In genomic region chr1:194354332-194355120, GRCm38 (mm10) we compare ENCODE assay signal across 21 mouse cellular contexts.
A peak's percentile ranks its signal among the peaks of the same experiment; 100 is the strongest.
DNase-seq lines count a peak whose midpoint lies in the region; ATAC-seq lines count a peak whose summit lies in the region.
"Had no signal": no experiment of that assay in that cellular context is flagged by ENCODE, and none has a peak within 500 bp of the region (broad histone marks: within the 10 kb centered on the region; RNA-seq: fewer than 3 reads in every experiment).

No protein-coding gene starts in this region.

- 40% methylated on average over 1 of the region's 1 CpGs for WGBS in kidney, embryonic 15.5 days
- WGBS in neural tube, embryonic 15.5 days: 33% methylated on average over 1 of the region's 1 CpGs
- WGBS in limb, embryonic 10.5 days: 36% methylated on average over 1 of the region's 1 CpGs

- peak; percentile 94 for ATAC-seq in kidney, embryonic 15.5 days (replicated peaks; ENCODE audit: low FRiP score)
- ATAC-seq in neural tube, embryonic 15.5 days (ENCODE audit: low FRiP score): no peak
- ATAC-seq: activated CD4-positive, CD25-positive, alpha-beta regulatory T cell, adult 4 months; forebrain, postnatal 0 days had no signal

- H3K4me3 ChIP-seq in kidney, embryonic 15.5 days (replicated peaks): no peak overlapping the region
- no peak overlapping the region for H3K4me3 ChIP-seq in neural tube, embryonic 15.5 days (replicated peaks)
- no peak overlapping the region for H3K4me3 ChIP-seq in limb, embryonic 10.5 days
- H3K4me3 ChIP-seq: embryonic facial prominence, embryonic 13.5 days; forebrain, embryonic 12.5 days; heart, adult 2 months; heart, embryonic 15.5 days; hindbrain, embryonic 10.5 days had no signal

- H3K27ac ChIP-seq in kidney, embryonic 15.5 days: no peak overlapping the region
- no peak overlapping the region for H3K27ac ChIP-seq in neural tube, embryonic 15.5 days (replicated peaks)
- H3K27ac ChIP-seq in limb, embryonic 10.5 days: no peak overlapping the region
- H3K27ac ChIP-seq: embryonic facial prominence, embryonic 13.5 days; forebrain, embryonic 12.5 days; heart, adult 2 months; heart, embryonic 15.5 days; hindbrain, embryonic 10.5 days; hindbrain, embryonic 14.5 days had no signal

- no peaks in the 10 kb centered on the region; the same call in 1 of the 2 replicates for H3K27me3 ChIP-seq in kidney, embryonic 15.5 days
- no peaks in the 10 kb centered on the region for H3K27me3 ChIP-seq in neural tube, embryonic 15.5 days (replicated peaks)
- no peaks in the 10 kb centered on the region for H3K27me3 ChIP-seq in limb, embryonic 10.5 days (ENCODE audit: low read depth, poor library complexity, severe bottlenecking)
- H3K27me3 ChIP-seq: embryonic facial prominence, embryonic 13.5 days; forebrain, embryonic 12.5 days; heart, embryonic 15.5 days had no signal

- no peak overlapping the region for H3K9ac ChIP-seq in kidney, embryonic 15.5 days
- H3K9ac ChIP-seq in neural tube, embryonic 15.5 days (replicated peaks): no peak overlapping the region
- H3K9ac ChIP-seq: embryonic facial prominence, embryonic 13.5 days; forebrain, embryonic 12.5 days; forebrain, postnatal 0 days; heart, embryonic 15.5 days; hindbrain, embryonic 14.5 days had no signal

- no peaks in the 10 kb centered on the region for H3K36me3 ChIP-seq in kidney, embryonic 15.5 days
- H3K36me3 ChIP-seq in neural tube, embryonic 15.5 days: no peaks in the 10 kb centered on the region
- H3K36me3 ChIP-seq in limb, embryonic 10.5 days: no peaks in the 10 kb centered on the region
- H3K36me3 ChIP-seq: embryonic facial prominence, embryonic 13.5 days; forebrain, embryonic 12.5 days; heart, embryonic 15.5 days; hindbrain, embryonic 10.5 days had no signal

- DNase-seq in kidney, adult 9 months: no peak
- DNase-seq in neural tube, embryonic 10.5 days (ENCODE audit: extremely low spot score, low spot score): peak; percentile 37
- DNase-seq in mesoderm, embryonic 11.5 days (ENCODE audit: low read depth, low spot score): peak; percentile 51
- no peak for DNase-seq in limb, embryonic 10.5 days (ENCODE audit: low spot score)
- no peak for DNase-seq in thymus, postnatal 14 days
- DNase-seq: adrenal gland, postnatal 14 days; cerebellum, adult 11-12 months; cerebellum, adult 9-10 months; cerebellum, postnatal 25 days; forebrain, postnatal 0 days; gastrocnemius, postnatal 14 days; heart, adult 2 months had no signal

- no peaks in the 10 kb centered on the region for H3K9me3 ChIP-seq in kidney, embryonic 15.5 days (replicated peaks)
- no peaks in the 10 kb centered on the region for H3K9me3 ChIP-seq in neural tube, embryonic 15.5 days (replicated peaks)
- H3K9me3 ChIP-seq in limb, embryonic 10.5 days (replicated peaks): no peaks in the 10 kb centered on the region
- H3K9me3 ChIP-seq: embryonic facial prominence, embryonic 13.5 days; forebrain, embryonic 12.5 days; heart, embryonic 15.5 days; hindbrain, embryonic 10.5 days had no signal

- H3K4me2 ChIP-seq in kidney, embryonic 15.5 days: no peak overlapping the region
- H3K4me2 ChIP-seq in neural tube, embryonic 15.5 days: no peak overlapping the region
- H3K4me2 ChIP-seq: embryonic facial prominence, embryonic 13.5 days; forebrain, embryonic 12.5 days; heart, embryonic 11.5 days; heart, embryonic 15.5 days; hindbrain, embryonic 14.5 days had no signal

- H3K4me1 ChIP-seq in kidney, embryonic 15.5 days: peaks cover 10% of the 10 kb centered on the region
- H3K4me1 ChIP-seq in neural tube, embryonic 15.5 days: 0 out of 2 replicates have a peak, but pooled peaks cover 4% of the 10 kb centered on the region
- no peaks in the 10 kb centered on the region for H3K4me1 ChIP-seq in limb, embryonic 10.5 days
- H3K4me1 ChIP-seq: embryonic facial prominence, embryonic 13.5 days; forebrain, embryonic 12.5 days; heart, embryonic 15.5 days had no signal

Comparison
In these comparisons a context has a peak if more than half of its experiments do, and no peak if none do; other contexts are left out.
1. DNase-seq: peak in neural tube, embryonic 10.5 days (single experiment) and mesoderm, embryonic 11.5 days (single experiment); none in kidney, adult 9 months (single experiment), limb, embryonic 10.5 days (single experiment) and thymus, postnatal 14 days (single experiment).